Mouse (Mus musculus) Patski (cell line): Measurements from ENCODE around the gene Adprh. TPM values are rescaled to one million over a fixed set of nuclear protein-coding genes. Genes with fewer than 3 reads are reported as not detected.
"Not testable (repeated sequence)": the region's sequence is repeated elsewhere in the genome, so short reads cannot be mapped to it uniquely, and the experiment has no call there.

Source experiments
- ATAC-seq: fragments of 100-300 bp; one replicate; pipeline ENCODE4 v1.8.0; 2021
- CTCF ChIA-PET: fragments of 350-600 bp; sonication (Branson Sonifier 250); formaldehyde crosslinking; loops from one replicate; lab custom pipeline; 2022; ENCODE audit warnings: inconsistent platforms; lab: Charles Lee
- POLR2A ChIA-PET: fragments of 350-600 bp; sonication (Branson Sonifier 250); formaldehyde crosslinking; loops from one replicate; lab custom pipeline; 2022; ENCODE audit warnings: antibody characterized with exemption, inconsistent platforms; lab: Charles Lee
- DNase-seq: peaks from one replicate; pipeline ENCODE4 v3.0.0-alpha.2; 2011; ENCODE audit warnings: low read depth, low spot score
- H3K27me3 ChIP-seq: fragments of 371-371 bp; one replicate; pipeline ENCODE4 v1.5.1; 2021
- CTCF ChIP-seq: fragments of 100-300 bp; IDR thresholded peaks from one replicate; pipeline ENCODE4 v1.5.1; 2021
- in situ Hi-C: fragments of 300-500 bp; cut with MboI; formaldehyde crosslinking; loops from 3 replicates; pipeline ENCODE4 v1.11.1; 2018; ENCODE audit warnings: low pct_unique_long_range_greater_than_20kb, mixed read lengths
- polyA plus RNA-seq: library from polyadenylated mRNA; unstranded; gene quantifications from one replicate; pipeline ENCODE4 v1.2.3, GENCODE M21; 2021

Gene Adprh
- polyA plus RNA-seq, 1 experiment from 2014 or later, result 37.5 TPM

DNA sequence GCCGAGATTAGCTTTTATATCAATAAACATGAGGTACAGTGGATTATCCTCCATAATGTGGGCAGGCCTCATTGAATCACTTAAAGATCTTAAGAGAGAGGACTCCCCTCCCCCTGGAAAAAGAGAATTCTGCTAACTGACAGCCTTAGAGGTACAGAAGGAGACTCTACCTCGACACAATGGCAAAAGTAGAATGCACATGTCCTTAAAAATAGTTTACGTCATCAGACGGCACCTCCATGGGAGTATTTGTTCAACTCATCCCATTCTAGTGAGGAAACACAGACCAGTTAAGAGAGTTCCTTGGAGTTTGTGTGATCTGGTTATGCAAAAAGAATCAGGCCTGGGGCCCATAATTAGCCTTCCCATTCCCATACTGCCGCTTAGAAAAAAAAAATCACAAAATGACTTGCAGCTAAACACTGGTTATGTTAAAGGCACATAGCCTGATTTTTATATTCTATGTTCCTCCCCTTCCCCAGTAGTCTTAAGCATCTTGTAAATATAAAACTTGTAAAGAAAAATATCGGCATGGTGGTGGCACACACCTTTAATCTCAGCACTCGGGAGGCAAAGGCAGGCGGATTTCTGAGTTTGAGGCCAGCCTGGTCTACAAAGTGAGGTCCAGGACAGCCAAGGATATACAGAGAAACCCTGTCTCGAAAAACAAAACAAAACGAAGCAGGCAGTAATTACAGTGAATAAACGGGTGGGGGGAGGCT, 2.2 kb upstream of the Adprh start:
- CTCF ChIA-PET, result interaction anchor here (1.2 to 3.5 kb wide), 2 partner anchors 10 to 52 kb away, joined by 3 to 18 read pairs; no protein-coding TSS in a partner anchor
- no peak for ATAC-seq
- H3K27me3 ChIP-seq, result no peaks in the 10 kb centered on the region
- no peak for TF ChIP-seq CTCF
- POLR2A ChIA-PET, result interaction anchor here (0.6 kb wide), 1 partner anchor 11 kb away, joined by 3 read pairs; no protein-coding TSS in a partner anchor
- no peak for DNase-seq
- in situ Hi-C loops, result loop anchor here (5.0 kb wide), 1 partner anchor 107 kb away; the partner anchor contains the start of genes Cox17 and Gm21987

DNA sequence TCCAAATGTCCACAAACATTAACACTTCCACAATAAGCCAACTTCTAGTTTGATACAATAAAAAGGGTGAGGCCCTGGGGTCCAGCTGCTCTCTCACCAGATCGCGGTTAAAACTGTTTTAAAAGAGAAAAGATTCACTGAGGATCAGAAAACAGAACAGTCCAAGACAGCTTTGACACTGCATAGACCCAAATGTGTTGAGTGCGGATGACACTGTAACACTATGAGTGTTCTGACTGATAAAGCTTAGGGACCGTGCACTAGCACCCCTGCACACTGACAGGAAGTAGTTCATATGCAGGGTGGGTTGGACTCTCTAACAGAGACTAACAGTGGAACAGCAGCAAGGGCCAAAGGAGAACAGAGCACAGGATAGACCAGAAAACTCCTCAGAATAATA, 1.4 kb upstream of the Adprh start:
- H3K27me3 ChIP-seq, result no peaks in the 10 kb centered on the region
- DNase-seq, result no peak
- POLR2A ChIA-PET, result interaction anchor here (0.6 kb wide), 1 partner anchor 11 kb away, joined by 3 read pairs; no protein-coding TSS in a partner anchor
- CTCF ChIA-PET, result interaction anchor here (3.5 kb wide), 1 partner anchor 11 kb away, joined by 18 read pairs; no protein-coding TSS in a partner anchor
- no peak for ATAC-seq
- no peak for TF ChIP-seq CTCF
- in situ Hi-C loops, result loop anchor here (5.0 kb wide), 1 partner anchor 107 kb away; the partner anchor contains the start of genes Cox17 and Gm21987

DNA sequence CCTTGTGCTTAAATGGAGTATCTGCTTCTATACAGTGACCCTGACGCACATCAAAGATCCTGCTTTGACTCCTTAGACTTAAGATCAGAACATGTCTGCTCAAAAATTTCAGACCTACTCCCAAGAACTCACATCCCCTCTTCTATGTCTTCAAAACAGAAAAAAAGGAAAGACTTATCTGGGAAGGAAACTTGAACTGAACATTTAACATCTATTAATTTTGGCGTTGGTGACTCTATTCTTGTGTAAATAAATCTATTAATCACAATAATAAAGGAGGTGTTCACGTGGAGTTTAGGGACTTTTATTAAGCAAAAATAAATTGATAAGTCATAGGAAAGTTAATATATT, 675 bp upstream of the Adprh start:
- in situ Hi-C loops, result loop anchor here (5.0 kb wide), 1 partner anchor 106 kb away; the partner anchor contains the start of genes Cox17 and Gm21987
- TF ChIP-seq CTCF, result no peak
- CTCF ChIA-PET, result interaction anchor here (0.9 to 3.5 kb wide), 3 partner anchors 11 to 108 kb away, joined by 3 to 18 read pairs (median 4); no protein-coding TSS in a partner anchor
- no peaks in the 10 kb centered on the region for H3K27me3 ChIP-seq
- no peak for DNase-seq
- no peak for ATAC-seq
- POLR2A ChIA-PET, result interaction anchor here (1.2 to 1.4 kb wide), 3 partner anchors 11 to 53 kb away, joined by 3 to 7 read pairs (median 5); no protein-coding TSS in a partner anchor

DNA sequence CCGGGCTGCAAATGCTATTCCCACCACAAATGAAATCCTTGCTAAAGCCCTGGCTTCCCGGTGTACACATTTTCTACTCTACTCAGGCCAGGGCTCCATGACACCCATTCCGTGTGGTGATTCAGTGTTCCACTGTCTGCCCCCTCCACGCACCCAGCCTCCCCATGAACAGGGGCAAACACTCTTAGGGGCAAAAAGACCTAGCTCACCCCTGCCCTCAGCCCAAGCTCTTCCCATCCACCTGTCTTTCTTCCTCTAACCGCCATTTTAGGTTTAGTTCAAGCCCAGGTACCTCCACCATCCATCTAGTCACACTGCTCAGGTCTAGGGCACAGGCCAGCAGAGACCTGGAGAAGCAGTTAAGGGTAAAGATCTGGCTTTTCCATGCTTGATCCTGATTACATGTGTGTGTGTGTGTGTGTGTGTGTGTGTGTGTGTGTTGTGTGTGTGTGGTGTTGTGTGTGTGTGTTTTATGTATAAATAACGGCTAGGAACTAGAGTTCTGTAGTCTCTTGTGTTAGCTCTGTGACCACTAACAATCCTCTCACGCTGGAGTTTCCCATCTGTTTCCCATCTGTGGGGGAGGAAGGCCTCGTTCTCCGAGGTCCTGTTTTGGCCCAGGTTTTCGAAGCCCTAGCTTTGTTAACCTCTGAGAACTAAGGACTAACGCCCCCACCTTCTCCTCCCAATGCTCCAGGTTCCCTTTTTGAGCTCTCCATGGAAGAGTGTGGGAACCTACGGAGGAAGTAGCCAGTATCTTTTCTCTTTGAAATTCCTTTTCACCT, 890 bp downstream of the Adprh start:
- CTCF ChIA-PET, result interaction anchor here (1.1 to 1.8 kb wide), 2 partner anchors 20 to 106 kb away, joined by 3 to 4 read pairs; no protein-coding TSS in a partner anchor
- POLR2A ChIA-PET, result interaction anchor here (1.0 to 1.4 kb wide), 3 partner anchors 11 to 71 kb away, joined by 3 to 7 read pairs (median 4); partner anchors contain the start of gene Timmdc1
- DNase-seq (no peak), ATAC-seq (peak; percentile 2)
- no peak for TF ChIP-seq CTCF
- in situ Hi-C loops, result loop anchor here (5.0 kb wide), 1 partner anchor 104 kb away; the partner anchor contains the start of genes Cox17 and Gm21987
- H3K27me3 ChIP-seq, result no peaks in the 10 kb centered on the region

DNA sequence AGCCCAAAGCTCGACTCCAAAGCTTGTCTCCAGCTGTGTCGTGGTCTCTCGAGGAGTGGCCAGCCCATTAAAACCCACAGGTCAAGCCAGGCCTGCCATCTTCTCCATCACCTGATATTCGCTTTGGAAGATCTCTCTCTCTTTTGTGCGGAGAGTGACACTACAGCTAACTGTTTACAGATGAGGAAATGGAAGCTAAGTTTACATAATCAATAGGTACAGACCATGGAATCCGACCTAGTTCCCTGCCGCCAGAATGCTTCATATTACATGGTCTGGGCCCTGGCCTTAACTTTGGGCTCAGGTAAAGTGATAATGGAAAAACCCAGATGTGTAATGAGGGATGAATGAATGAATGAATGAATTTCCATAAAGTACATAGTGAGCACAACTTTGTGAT, 1.8 kb downstream of the Adprh start:
- no peak for DNase-seq
- in situ Hi-C loops, result loop anchor here (5.0 kb wide), 1 partner anchor 103 kb away; the partner anchor contains the start of genes Cox17 and Gm21987
- no peak for ATAC-seq
- no peaks in the 10 kb centered on the region for H3K27me3 ChIP-seq
- ChIA-PET CTCF (no interaction called here), POLR2A (no interaction called here)
- TF ChIP-seq CTCF, result no peak

DNA sequence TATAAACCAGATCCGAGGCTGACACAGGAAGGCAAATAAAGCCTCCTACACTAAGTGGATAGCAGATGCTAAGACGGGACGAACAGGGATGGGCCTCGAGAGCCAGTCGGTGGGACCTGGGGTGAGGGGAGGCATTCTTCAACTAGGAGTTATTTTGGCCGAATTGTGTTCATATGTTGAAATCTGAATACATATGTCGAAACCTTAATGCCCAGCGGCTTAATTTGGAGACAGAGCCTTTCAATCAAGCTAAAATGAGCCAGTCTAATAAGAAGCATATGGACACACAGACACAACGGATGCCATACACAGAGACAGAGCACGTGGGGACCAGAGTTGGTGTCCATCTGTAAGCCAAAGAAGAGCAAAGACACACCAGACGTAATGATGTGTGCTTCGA, 4.0 kb downstream of the Adprh start:
- ATAC-seq (no peak), DNase-seq (no peak)
- no peaks in the 10 kb centered on the region for H3K27me3 ChIP-seq
- ChIA-PET POLR2A (no interaction called here), CTCF (no interaction called here)
- no peak for TF ChIP-seq CTCF
- in situ Hi-C loops, result no loop called here

DNA sequence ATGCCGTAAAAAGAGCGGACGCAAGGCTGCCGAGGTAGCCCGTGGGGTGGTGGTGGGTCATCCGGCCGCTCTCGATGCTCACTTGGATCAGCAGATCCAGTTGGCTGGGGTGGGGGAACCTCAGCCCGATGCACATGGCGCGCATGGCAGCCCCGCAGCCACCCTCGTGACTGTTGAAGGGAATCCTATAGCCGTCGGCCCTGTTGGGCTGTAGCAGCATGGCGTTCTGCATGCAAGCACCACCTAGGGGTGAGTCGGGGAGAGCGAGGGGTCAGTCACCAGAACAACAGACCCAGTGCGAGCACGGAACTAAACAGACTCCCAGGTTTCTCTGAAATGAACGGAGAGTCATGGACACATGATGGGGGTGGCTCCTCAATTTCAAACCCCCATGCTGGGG, 5.1 kb downstream of the Adprh start:
- TF ChIP-seq CTCF, result no peak

DNA sequence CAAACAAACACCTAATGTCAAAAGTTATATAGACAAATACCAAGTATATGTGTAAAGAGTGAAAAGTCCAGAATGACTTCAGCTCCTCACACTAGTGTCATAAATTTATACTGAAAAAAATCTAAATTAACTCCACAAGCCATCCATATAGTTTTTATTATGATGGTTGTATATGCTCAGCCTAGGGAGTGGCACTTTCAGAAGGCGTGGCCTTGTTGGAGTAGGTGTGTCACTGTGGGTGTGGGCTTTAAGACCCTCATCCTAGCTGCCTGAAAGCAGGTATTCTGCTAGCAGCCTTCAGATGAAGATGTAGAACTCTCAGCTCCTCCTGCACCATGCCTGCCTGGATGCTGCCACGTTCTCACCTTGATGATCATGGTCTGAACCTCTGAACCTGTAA, 6.4 kb downstream of the Adprh start:
- CTCF ChIA-PET, H3K27me3 ChIP-seq, in situ Hi-C loops, DNase-seq, POLR2A ChIA-PET, ATAC-seq: not testable (repeated sequence)

More for the DNA sequence above, 5.1 kb downstream of the Adprh start:
- DNase-seq, result no peak
- no peaks in the 10 kb centered on the region for H3K27me3 ChIP-seq
- ChIA-PET POLR2A (no interaction called here), CTCF (no interaction called here)
- in situ Hi-C loops, result no loop called here
- ATAC-seq, result no peak

DNA sequence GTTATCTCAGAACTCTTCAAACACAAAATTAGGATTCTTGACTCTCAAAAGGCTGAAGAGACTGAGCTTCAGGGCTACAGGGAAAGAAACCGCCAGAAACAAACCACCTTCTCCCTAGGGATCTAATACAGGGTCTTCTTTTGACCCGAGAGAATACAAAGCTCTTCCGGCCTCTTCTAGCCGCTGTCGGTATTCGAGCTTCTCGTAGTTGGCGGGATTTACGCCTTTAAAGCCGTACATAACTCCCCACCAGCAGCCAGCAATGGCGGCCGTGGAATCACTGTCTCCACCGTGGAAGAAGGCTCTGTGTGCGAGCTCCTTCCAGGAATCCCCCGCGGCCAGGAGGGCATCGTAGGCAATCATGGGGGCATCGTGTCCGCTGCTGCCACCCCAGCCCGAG, 6.9 kb downstream of the Adprh start:
- ATAC-seq (no peak), DNase-seq (no peak)
- TF ChIP-seq CTCF, result no peak
- CTCF ChIA-PET, result no interaction called here
- POLR2A ChIA-PET, result no interaction called here
- in situ Hi-C loops, result no loop called here
- H3K27me3 ChIP-seq, result no peaks in the 10 kb centered on the region

DNA sequence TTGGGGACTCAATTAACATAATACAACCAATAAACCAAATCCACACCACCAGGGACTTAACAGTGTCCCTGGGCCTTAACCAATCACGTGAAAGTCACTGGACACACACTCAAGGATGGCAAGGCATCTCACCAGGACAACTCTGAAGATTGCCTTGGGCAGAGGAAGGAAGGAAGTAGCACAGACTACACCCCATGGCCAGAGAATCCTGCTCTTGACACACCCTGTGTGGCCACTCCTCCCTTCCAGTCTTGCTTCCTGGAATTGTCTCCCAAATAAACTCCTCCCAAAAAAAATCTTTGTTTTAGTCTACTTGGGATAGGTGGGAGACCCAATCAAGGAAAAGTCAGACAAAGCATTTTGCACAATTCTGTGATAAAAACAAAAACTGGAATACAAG, 7.5 kb downstream of the Adprh start:
- ATAC-seq, result no peak
- no peak for TF ChIP-seq CTCF
- ChIA-PET CTCF (no interaction called here), POLR2A (no interaction called here)
- DNase-seq, result no peak
- no peaks in the 10 kb centered on the region for H3K27me3 ChIP-seq
- in situ Hi-C loops, result no loop called here
